ENCODE assay signal across 11 mouse cellular contexts in the genomic region with DNA sequence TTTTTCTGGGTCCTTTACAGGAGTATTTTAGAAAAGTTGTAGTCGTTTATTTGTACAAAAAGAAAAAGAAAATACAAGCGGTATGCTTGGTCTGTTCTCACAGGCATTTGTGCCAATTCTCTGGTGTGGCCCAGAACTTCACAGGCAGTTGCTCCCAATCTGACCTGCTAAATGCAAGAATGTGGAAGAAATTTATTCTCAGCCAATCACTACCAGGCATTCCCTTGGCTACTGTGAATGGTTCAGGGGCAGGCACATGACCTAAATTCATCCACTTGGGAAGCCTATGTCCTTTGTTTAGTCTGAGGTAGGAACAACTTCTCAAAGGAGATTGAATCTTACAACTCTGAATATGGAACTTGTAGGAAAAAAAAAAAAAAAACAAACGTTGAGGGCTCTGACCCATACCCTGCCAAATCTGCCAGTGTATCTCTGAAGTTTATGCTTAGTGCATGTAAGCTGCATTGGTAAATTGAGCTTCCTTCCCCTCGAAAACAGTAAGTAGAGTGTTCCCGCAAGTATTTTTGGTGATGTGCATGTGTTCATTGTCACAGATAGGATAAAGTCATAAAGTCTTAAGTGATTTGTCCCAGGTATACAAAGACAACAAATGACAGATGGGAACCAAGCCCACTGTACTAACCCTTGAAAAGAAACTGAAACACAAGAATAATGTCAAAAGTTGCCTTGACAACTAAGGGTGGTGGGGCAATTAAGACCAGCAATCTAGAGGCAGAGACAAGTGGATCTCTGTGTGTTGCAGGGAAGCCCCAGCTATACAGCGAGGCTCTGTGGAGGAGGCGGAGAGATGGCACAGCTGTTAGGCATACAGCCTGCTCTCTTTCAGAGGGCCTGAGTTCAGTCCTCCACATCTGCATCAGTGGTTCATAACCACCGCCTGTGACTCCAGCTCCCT. TPM values are rescaled to one million over a fixed set of nuclear protein-coding genes. Genes with fewer than 3 reads are reported as not detected.
DNase-seq lines count a peak whose midpoint lies in the region; ATAC-seq and TF ChIP-seq lines count a peak whose summit lies in the region.
"Had no signal": no experiment of that assay in that cellular context is flagged by ENCODE, and none has a peak within 500 bp of the region (broad histone marks: within the 10 kb centered on the region; RNA-seq: fewer than 3 reads in every experiment).

No protein-coding gene starts in this region.

- H3K4me3 ChIP-seq in neural tube, embryonic 11.5 days (ENCODE audit: low read depth, low read length) = no peak overlapping the region
- H3K4me3 ChIP-seq in embryonic facial prominence, embryonic 10.5 days = 0 out of 2 replicates have a peak overlapping the region, but pooled peaks have one; percentile 16
- H3K4me3 ChIP-seq in kidney, adult 2 months (ENCODE audit: insufficient read depth, low read depth, low read length) = no peak overlapping the region
- H3K4me3 ChIP-seq: gastrocnemius, adult 2 months; hindbrain, embryonic 15.5 days; neural tube, embryonic 13.5 days had no signal

- WGBS in neural tube, embryonic 11.5 days = 40% methylated on average over 7 of the region's 8 CpGs
- 46% methylated on average over 8 of the region's 8 CpGs for WGBS in embryonic facial prominence, embryonic 10.5 days
- WGBS in kidney, adult 2 months = 52% methylated on average over 8 of the region's 8 CpGs

- no peak for ATAC-seq in neural tube, embryonic 11.5 days (ENCODE audit: insufficient read depth, low FRiP score, low TSS enrichment)

- H3K4me1 ChIP-seq in neural tube, embryonic 11.5 days (ENCODE audit: control insufficient read depth, insufficient read depth, low read length) = peaks cover 4% of the 10 kb centered on the region; the same call in 1 of the 2 replicates
- peaks cover 19% of the 10 kb centered on the region for H3K4me1 ChIP-seq in embryonic facial prominence, embryonic 10.5 days
- peaks cover 11% of the 10 kb centered on the region; the same call in 1 of the 2 replicates for H3K4me1 ChIP-seq in kidney, adult 2 months (ENCODE audit: control insufficient read depth, insufficient read depth, low read length)

- no peak overlapping the region for H3K9ac ChIP-seq in neural tube, embryonic 11.5 days (ENCODE audit: low read length)
- H3K9ac ChIP-seq: hindbrain, embryonic 15.5 days; neural tube, embryonic 13.5 days had no signal

- H3K27ac ChIP-seq in neural tube, embryonic 11.5 days (ENCODE audit: low read depth, low read length) = no peak overlapping the region
- H3K27ac ChIP-seq in embryonic facial prominence, embryonic 10.5 days (replicated peaks) = peak overlapping the region; percentile 78
- 0 out of 2 replicates have a peak overlapping the region, but pooled peaks have one; percentile 19 for H3K27ac ChIP-seq in kidney, adult 2 months (ENCODE audit: insufficient read depth, low read depth, low read length)
- H3K27ac ChIP-seq: gastrocnemius, adult 2 months; hindbrain, embryonic 15.5 days had no signal

- TF ChIP-seq CTCF in kidney, adult 2 months (conservative IDR thresholded peaks at IDR 0.05; ENCODE audit: insufficient read depth, insufficient read length, low read depth, low read length) = no peak

- H3K27me3 ChIP-seq in neural tube, embryonic 11.5 days (ENCODE audit: control insufficient read depth, insufficient read depth, low read length) = no peaks in the 10 kb centered on the region
- no peaks in the 10 kb centered on the region for H3K27me3 ChIP-seq in embryonic facial prominence, embryonic 10.5 days (replicated peaks; ENCODE audit: low read depth, poor library complexity, severe bottlenecking)
- no peaks in the 10 kb centered on the region for H3K27me3 ChIP-seq in kidney, adult 2 months (replicated peaks; ENCODE audit: control insufficient read depth, insufficient read depth, low read length)
- H3K27me3 ChIP-seq: hindbrain, embryonic 15.5 days; neural tube, embryonic 13.5 days had no signal

- H3K4me2 ChIP-seq in neural tube, embryonic 11.5 days (ENCODE audit: low read depth) = no peak overlapping the region
- H3K4me2 ChIP-seq: hindbrain, embryonic 15.5 days; neural tube, embryonic 13.5 days had no signal

- no peak for TF ChIP-seq POLR2A in kidney, adult 2 months (IDR thresholded peaks at IDR 0.05; ENCODE audit: low read depth, low read length)

- H3K9me3 ChIP-seq in neural tube, embryonic 11.5 days (ENCODE audit: control insufficient read depth, low read length) = no peaks in the 10 kb centered on the region
- no peaks in the 10 kb centered on the region for H3K9me3 ChIP-seq in embryonic facial prominence, embryonic 10.5 days
- H3K9me3 ChIP-seq: hindbrain, embryonic 15.5 days; neural tube, embryonic 13.5 days had no signal

- peak; percentile 34 for DNase-seq in neural tube, embryonic 11.5 days (ENCODE audit: low spot score)
- DNase-seq in neural tube, embryonic 10.5 days (ENCODE audit: extremely low spot score, low spot score) = no peak
- peak; percentile 51 for DNase-seq in embryonic facial prominence, embryonic 10.5 days (ENCODE audit: low spot score)
- DNase-seq in kidney, adult 2 months = peak; percentile 81
- DNase-seq in adrenal gland, adult (ENCODE audit: inconsistent age in 2 of 2, low spot score in 1 of 2) = no peak
- no peak for DNase-seq in right cerebral cortex, postnatal 10 days (ENCODE audit: low spot score in 2 of 2)
- no peak for DNase-seq in thymus, postnatal 36 days
- DNase-seq: cerebellum, adult 11-12 months; gastrocnemius, adult 2 months had no signal

- H3K36me3 ChIP-seq in neural tube, embryonic 11.5 days (ENCODE audit: control insufficient read depth, insufficient read depth, low read length) = no peaks in the 10 kb centered on the region
- peaks cover 9% of the 10 kb centered on the region for H3K36me3 ChIP-seq in embryonic facial prominence, embryonic 10.5 days (replicated peaks)
- H3K36me3 ChIP-seq in kidney, adult 2 months (ENCODE audit: control insufficient read depth, insufficient read depth, low read length) = no peaks in the 10 kb centered on the region
- H3K36me3 ChIP-seq: hindbrain, embryonic 15.5 days; neural tube, embryonic 13.5 days had no signal

RNA-seq across cellular contexts. Expression of a gene that starts 2.7 kb away (rescaled TPM):
- 632 and 636 TPM in 2 replicates for polyA plus RNA-seq in neural tube, embryonic 11.5 days (2014; fragmentation: Nextera tagmentation; extraction: Ambion mirVana)
- polyA plus RNA-seq in embryonic facial prominence, embryonic 10.5 days (2016; fragmentation: Nextera tagmentation; extraction: Ambion mirVana) = 631 and 685 TPM in 2 replicates
- 11.9 and 14.1 TPM in 2 replicates for polyA plus RNA-seq in kidney, adult 2 months (2012; rRNA removed)

RNA-seq across cellular contexts. Expression of a gene that starts 23.5 kb away (rescaled TPM):
- polyA plus RNA-seq in neural tube, embryonic 11.5 days (2014; fragmentation: Nextera tagmentation; extraction: Ambion mirVana) = 3.5 and 4.5 TPM in 2 replicates
- polyA plus RNA-seq in embryonic facial prominence, embryonic 10.5 days (2016; fragmentation: Nextera tagmentation; extraction: Ambion mirVana) = 0.98 and 2.1 TPM in 2 replicates
- polyA plus RNA-seq in kidney, adult 2 months (2012; rRNA removed) = 1.8 and 2.6 TPM in 2 replicates

Comparison
In these comparisons a context has a peak if more than half of its experiments do, and no peak if none do; other contexts are left out.
1. DNase-seq: peak in neural tube, embryonic 11.5 days (single experiment), embryonic facial prominence, embryonic 10.5 days (single experiment) and kidney, adult 2 months (single experiment); none in neural tube, embryonic 10.5 days (single experiment), adrenal gland, adult (0 of 2), right cerebral cortex, postnatal 10 days (0 of 2) and thymus, postnatal 36 days (0 of 2).
2. RNA of a gene that starts 2.7 kb away (polyA plus RNA-seq): 632 to 636 TPM in neural tube, embryonic 11.5 days and 631 to 685 TPM in embryonic facial prominence, embryonic 10.5 days; 11.9 to 14.1 TPM in kidney, adult 2 months; every median in the first group is over 10 times any median in the second.